Mouse (Mus musculus) mature B cell (primary cell): ENCODE measurements around the gene Zfp398.
"Not testable (repeated sequence)": the region's sequence is repeated elsewhere in the genome, so short reads cannot be mapped to it uniquely, and the experiment has no call there.

Experiments
- in situ Hi-C: fragments of 300-500 bp; cut with MboI; formaldehyde crosslinking; loops from 2 replicates; pipeline ENCODE4 v1.14.3; 2019

Gene Zfp398

DNA sequence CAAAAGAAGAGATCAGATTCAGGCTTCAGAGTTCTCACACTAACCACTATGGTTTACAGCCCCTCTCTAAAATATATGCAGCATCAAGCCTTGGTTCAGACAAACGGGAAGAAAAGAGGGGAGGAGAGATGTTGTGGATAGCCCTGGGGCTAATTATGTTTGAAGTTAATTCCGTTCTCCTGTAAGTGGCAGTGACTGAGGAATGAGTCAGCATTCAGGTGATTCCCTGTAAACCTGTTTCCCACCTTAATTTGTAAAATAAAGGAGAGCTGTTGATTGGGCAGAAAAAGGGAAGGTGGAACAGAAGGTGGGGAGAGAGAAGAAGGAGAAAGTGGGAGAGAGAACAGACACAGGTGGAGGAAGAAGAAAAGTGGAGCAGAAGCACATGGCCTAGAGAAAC, 11.2 kb upstream of the Zfp398 start:
- in situ Hi-C loops = no loop called here

DNA sequence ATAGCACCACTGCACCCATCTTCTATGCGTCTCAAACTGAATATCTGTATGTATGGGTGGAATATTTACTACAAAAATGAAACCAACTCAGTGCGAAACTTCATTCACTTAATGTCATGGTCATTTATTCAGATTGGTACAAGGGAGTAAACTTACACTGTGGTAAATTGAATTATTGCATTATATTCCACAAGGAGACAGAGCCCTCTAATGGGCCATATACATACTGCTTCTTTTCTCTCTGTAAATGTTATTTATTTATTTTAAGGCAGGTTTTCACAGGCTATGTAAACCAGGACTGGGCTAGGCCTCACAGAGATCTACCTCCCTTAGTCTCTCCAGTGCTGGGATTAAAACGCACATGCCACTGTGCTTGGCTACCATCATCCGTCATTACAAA, 8.0 kb upstream of the Zfp398 start:
- in situ Hi-C loops = no loop called here

DNA sequence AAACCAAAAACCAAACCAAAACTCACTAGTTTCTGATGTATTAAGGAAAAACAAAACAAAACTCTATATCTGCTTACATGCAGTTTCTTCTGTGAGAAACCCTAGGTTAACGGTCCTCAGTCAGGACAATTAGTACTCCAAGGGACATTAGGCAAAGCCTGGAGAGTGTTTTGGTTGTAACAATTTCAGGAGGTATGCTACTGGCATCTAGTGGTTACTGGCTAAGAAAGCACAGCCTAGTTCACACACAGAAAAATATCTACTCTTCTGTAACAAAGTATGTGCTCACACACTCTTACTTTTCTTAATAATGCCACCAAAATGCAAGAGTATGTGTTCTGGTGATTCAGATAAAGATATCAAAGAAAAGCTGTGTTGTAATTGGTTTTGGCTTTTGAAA, 6.5 kb upstream of the Zfp398 start:
- in situ Hi-C loops = no loop called here

GRCm38 (mm10) chr6:47830104-47831078, 5.1 kb upstream of the Zfp398 start, which contains the start of gene Zfp786:
Gene Zfp786, minus strand, starts transcription at chr6:47830867.
- in situ Hi-C loops = loop anchor here (10.0 kb wide), 1 partner anchor 46 kb away; no protein-coding TSS in a partner anchor

DNA sequence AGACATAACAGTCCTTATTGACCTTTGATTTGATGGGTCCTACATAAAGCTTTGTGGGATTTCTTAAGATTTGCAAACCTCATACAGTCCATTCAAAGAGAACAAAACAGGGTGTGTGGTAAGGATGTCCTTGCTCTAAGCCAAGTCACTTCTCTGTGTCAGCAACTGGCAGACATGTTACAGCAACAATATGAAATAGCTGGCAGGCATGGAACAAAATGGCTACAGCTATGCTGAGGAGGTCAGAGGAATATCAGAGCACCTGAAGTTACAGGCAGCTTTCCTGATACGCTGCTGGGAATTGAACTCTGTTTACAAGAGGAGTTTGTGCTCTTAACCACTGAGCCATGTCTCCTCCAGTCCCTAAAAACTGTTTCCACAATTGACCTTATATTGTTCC, 3.2 kb upstream of the Zfp398 start:
- in situ Hi-C loops = loop anchor here (10.0 kb wide), 1 partner anchor 47 kb away; no protein-coding TSS in a partner anchor

- in situ Hi-C loops = loop anchor here (10.0 kb wide), 1 partner anchor 51 kb away; no protein-coding TSS in a partner anchor
Observed at GRCm38 (mm10) chr6:47835984-47836521, 592 bp downstream of the Zfp398 start.

DNA sequence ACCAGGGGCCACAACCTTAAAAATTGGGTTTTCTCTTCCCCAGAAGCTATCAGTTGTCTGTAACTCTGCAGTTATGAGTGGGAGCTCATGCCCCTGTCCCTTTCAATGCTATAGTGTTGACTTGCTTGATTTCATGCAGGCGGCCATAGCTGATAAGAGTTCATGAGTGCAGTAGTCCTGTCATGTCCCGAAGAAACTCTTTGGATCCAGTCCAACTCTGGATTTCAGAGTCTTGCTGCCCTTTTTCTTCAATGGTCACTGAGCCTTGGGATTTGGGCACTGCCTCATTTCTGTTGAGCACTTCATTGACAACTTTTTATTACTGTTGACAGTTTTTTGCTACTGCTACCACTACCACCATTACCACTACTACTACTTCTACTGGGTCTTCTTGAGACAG, 2.2 kb downstream of the Zfp398 start:
- in situ Hi-C loops = loop anchor here (10.0 kb wide), 1 partner anchor 53 kb away; no protein-coding TSS in a partner anchor

GRCm38 (mm10) chr6:47841077-47841476, 5.6 kb downstream of the Zfp398 start:
- in situ Hi-C loops = no loop called here

GRCm38 (mm10) chr6:47841831-47842230, 6.4 kb downstream of the Zfp398 start:
- in situ Hi-C loops = no loop called here

GRCm38 (mm10) chr6:47842337-47842736, 6.9 kb downstream of the Zfp398 start:
- in situ Hi-C loops = no loop called here

DNA sequence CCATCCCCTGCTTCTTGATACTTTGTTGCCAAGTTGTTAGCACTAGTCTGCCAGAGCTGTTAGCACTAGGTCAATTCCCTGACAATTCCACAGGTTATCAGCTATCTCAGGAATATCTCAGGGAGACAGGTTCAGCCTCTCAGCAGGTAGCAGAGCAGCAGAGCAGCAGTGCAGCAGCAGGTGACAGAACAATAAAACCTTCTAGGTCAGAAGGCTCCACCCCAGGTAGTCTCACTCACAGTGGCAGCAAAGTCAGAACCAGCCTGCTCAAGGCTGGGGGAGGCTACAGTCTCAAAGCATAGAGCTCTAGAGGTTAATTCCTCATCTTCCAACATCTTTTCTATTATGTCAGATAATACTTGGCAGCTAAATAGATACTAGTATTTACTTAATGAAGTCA, 10.3 kb downstream of the Zfp398 start:
- in situ Hi-C loops = no loop called here

DNA sequence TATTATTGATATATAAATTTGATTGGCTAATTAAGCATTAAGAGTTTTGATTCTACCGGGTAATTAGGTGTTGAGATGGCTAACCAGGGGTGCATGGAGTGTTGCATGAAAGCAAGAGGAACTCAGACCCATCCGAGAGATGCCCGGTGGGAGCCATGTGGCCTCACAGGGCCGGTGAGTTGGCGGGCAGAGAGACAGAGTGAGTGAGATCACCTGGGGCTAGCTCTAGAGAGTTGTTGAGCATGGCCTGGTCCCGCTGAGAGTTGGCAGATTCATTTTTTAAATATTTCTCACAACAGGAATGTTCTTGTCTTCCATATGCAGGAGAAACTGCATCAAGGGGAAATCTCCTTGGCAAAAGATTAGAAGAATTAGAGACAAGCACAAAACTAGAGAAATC, 21.8 kb downstream of the Zfp398 start:
- in situ Hi-C loops = no loop called here

- in situ Hi-C loops = not testable (repeated sequence)
Observed at GRCm38 (mm10) chr6:47857729-47858128, 22.3 kb downstream of the Zfp398 start.

GRCm38 (mm10) chr6:47872266-47872665, 36.8 kb downstream of the Zfp398 start:
- in situ Hi-C loops = no loop called here

- in situ Hi-C loops = no loop called here
Observed at GRCm38 (mm10) chr6:47877058-47877457, 41.6 kb downstream of the Zfp398 start, which contains the start of gene Zfp282. Gene Zfp282, plus strand, starts transcription at chr6:47877204.

DNA sequence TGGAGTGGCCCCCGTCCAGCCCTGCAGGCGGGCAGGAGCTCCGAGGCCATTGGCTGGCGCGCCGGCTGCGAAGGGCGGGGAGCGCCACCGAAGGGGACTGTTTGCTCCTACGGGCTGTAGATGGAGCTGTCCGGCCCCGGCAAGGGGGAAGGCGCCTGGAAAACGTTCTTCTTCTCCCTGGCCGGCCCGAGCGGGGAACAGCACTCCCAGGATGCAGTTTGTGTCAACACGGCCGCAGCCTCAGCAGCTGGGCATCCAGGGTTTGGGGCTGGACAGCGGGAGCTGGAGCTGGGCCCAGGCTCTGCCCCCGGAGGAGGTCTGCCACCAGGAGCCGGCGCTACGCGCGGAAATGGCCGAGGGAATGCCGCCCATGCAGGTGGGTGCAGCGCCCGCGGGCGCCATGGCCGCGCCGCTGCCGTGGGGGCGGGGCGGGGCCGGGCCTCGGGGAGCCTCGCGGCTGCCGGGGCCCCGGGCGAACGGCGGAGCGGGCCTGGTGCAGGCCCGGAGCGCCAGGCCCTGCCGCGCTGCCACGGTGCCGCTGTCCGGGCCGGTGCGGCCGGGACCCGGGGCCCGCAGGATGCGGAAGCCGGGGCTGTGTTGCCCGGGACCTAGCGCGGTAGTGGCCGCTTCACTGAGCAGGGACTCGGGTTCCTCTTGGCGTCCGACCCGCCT, 42.1 kb downstream of the Zfp398 start:
- in situ Hi-C loops = no loop called here

GRCm38 (mm10) chr6:47878133-47878514, 42.7 kb downstream of the Zfp398 start:
- in situ Hi-C loops = no loop called here

GRCm38 (mm10) chr6:47878593-47878992, 43.1 kb downstream of the Zfp398 start:
- in situ Hi-C loops = no loop called here

- in situ Hi-C loops = no loop called here
Observed at GRCm38 (mm10) chr6:47879049-47879716, 43.7 kb downstream of the Zfp398 start.

GRCm38 (mm10) chr6:47880166-47880565, 44.7 kb downstream of the Zfp398 start:
- in situ Hi-C loops = no loop called here

DNA sequence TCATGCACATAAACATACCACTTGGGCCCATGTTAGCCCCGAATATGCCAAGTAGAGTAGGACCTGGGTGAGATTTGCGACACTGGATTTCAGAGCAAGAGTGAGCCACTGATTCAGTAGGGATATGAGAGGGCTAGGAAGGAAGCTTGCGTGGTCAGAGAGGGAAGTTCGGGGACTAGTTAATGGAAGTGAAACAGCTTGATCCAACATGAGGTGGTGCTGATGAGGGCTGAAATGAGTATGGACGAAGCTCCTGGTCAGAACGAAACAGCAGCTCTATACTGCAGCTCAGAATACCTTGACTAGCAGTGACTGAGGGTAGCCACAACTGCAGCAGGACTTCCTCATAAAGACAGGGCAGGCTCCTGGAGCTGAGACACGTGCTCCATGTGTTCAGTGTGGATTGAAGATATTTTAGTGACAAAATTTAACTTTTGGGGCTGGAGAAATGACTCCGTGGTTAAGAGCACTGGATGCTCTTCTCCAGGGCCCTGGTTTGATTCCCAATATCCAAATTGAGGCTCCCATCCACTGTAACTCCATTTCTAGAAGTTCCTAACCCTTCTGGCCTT, 53.4 kb downstream of the Zfp398 start:
- in situ Hi-C loops = no loop called here
